Mouse (Mus musculus) adrenal gland, postnatal 10 days (tissue): ENCODE data around the gene Palld. TPM values are rescaled to one million over a fixed set of nuclear protein-coding genes. Genes with fewer than 3 reads are reported as not detected.

Source experiments
- DNase-seq: peaks from one replicate; pipeline ENCODE4 v3.0.0; 2021; ENCODE audit warnings: mixed read lengths
- total RNA-seq, 2 experiments: library from RNA; stranded (reverse); gene quantifications; 2 replicates each; pipeline ENCODE4 v1.2.3; 2021

Palld gene
- total RNA-seq, 2 experiments from 2014 or later = 32.3 to 37.3 TPM

GRCm38 (mm10) chr8:61866920-61867319 is 35.6 kb downstream of the Palld start:
- no peak for DNase-seq

- no peak for DNase-seq
These were observed 37.1 kb downstream of the Palld start for GRCm38 (mm10) chr8:61865365-61865764.

- DNase-seq = no peak
These were observed 51.2 kb downstream of the Palld start for GRCm38 (mm10) chr8:61851270-61851669.

GRCm38 (mm10) chr8:61848581-61849162 is 53.8 kb downstream of the Palld start:
- DNase-seq = no peak

GRCm38 (mm10) chr8:61847494-61847893 is 55.0 kb downstream of the Palld start:
- no peak for DNase-seq

- no peak for DNase-seq
These were observed 57.5 kb downstream of the Palld start for GRCm38 (mm10) chr8:61844992-61845391.

- no peak for DNase-seq
These were observed 57.9 kb downstream of the Palld start for GRCm38 (mm10) chr8:61844575-61844974.

GRCm38 (mm10) chr8:61843776-61844175 is 58.7 kb downstream of the Palld start:
- no peak for DNase-seq

- peak; percentile 61 for DNase-seq
These were observed 69.3 kb downstream of the Palld start for GRCm38 (mm10) chr8:61833211-61833610.

GRCm38 (mm10) chr8:61831944-61832343 is 70.5 kb downstream of the Palld start:
- no peak for DNase-seq

- DNase-seq = no peak
These were observed 71.7 kb downstream of the Palld start for GRCm38 (mm10) chr8:61830821-61831220.

- DNase-seq = no peak
These were observed 77.9 kb downstream of the Palld start for GRCm38 (mm10) chr8:61824563-61824962.

GRCm38 (mm10) chr8:61823157-61823556 is 79.3 kb downstream of the Palld start:
- DNase-seq = no peak

- peak; percentile 18 for DNase-seq
These were observed 98.7 kb downstream of the Palld start for GRCm38 (mm10) chr8:61803764-61804163.

GRCm38 (mm10) chr8:61802840-61803239 is 99.7 kb downstream of the Palld start:
- no peak for DNase-seq

- DNase-seq = peak; percentile 14
These were observed 105.0 kb downstream of the Palld start for GRCm38 (mm10) chr8:61797391-61797947.

GRCm38 (mm10) chr8:61796537-61797050 is 105.9 kb downstream of the Palld start:
- no peak for DNase-seq

GRCm38 (mm10) chr8:61789946-61790345 is 112.5 kb downstream of the Palld start:
- DNase-seq = no peak

GRCm38 (mm10) chr8:61789289-61789688 is 113.2 kb downstream of the Palld start:
- no peak for DNase-seq

GRCm38 (mm10) chr8:61782931-61783491 is 119.5 kb downstream of the Palld start:
- DNase-seq = no peak

GRCm38 (mm10) chr8:61780652-61781257 is 121.7 kb downstream of the Palld start:
- no peak for DNase-seq

GRCm38 (mm10) chr8:61778194-61778593 is 124.3 kb downstream of the Palld start:
- DNase-seq = no peak

GRCm38 (mm10) chr8:61776560-61776959 is 125.9 kb downstream of the Palld start:
- no peak for DNase-seq
